Mouse (Mus musculus) liver, embryonic 14.5 days (tissue): ENCODE data around the gene Csf2rb. TPM values are rescaled to one million over a fixed set of nuclear protein-coding genes. Genes with fewer than 3 reads are reported as not detected.
"Not testable (repeated sequence)": the region's sequence is repeated elsewhere in the genome, so short reads cannot be mapped to it uniquely, and the experiment has no call there.

Experiments
- ATAC-seq: fragments of 200-750 bp; cut with Nextera tagmentation; 2 replicates; pipeline ENCODE4 v1.8.0; 2017; ENCODE audit warnings: moderate number of reproducible peaks, mild to moderate bottlenecking, moderate library complexity; ENCODE audit not compliant: insufficient read depth
- DNase-seq, 3 experiments: peaks; one replicate each; pipeline ENCODE4 v3.0.0-alpha.2; 2012 to 2013; ENCODE audit warnings: low read depth in 3 of 3, low spot score in 3 of 3
- H3K27ac ChIP-seq: fragments of 300-500 bp; sonication (generic); 2 replicates; pipeline ENCODE4 v1.5.1; 2014; ENCODE audit warnings: moderate library complexity, mild to moderate bottlenecking, control low read depth, inconsistent platforms
- H3K27me3 ChIP-seq: fragments of 300-500 bp; sonication (generic); 2 replicates; pipeline ENCODE4 v1.6.1; 2014; ENCODE audit warnings: mild to moderate bottlenecking, low read length, moderate library complexity; ENCODE audit not compliant: control insufficient read depth, insufficient read depth
- H3K36me3 ChIP-seq: fragments of 300-500 bp; sonication (generic); replicated peaks from 2 replicates; pipeline ENCODE4 v1.6.1; 2014; ENCODE audit warnings: low read depth; ENCODE audit not compliant: control insufficient read depth, insufficient read depth
- H3K4me1 ChIP-seq, 2 experiments: fragments of 200-500 bp in 1 of 2; fragments of 300-500 bp in 1 of 2; sonication (generic) in 1 of 2; replicated peaks; 2 replicates each; pipeline ENCODE4 v1.6.1; 2012 to 2014; ENCODE audit warnings: antibody characterized with exemption in 1 of 2, inconsistent platforms in 1 of 2, low read length in 1 of 2; ENCODE audit not compliant: control insufficient read depth in 2 of 2, insufficient read depth in 2 of 2
- H3K4me2 ChIP-seq: fragments of 300-500 bp; sonication (generic); 2 replicates; pipeline ENCODE4 v1.6.1; 2014; ENCODE audit warnings: low read depth, mild to moderate bottlenecking, control low read depth, moderate library complexity
- H3K4me3 ChIP-seq, 2 experiments: fragments of 200-500 bp in 1 of 2; fragments of 300-500 bp in 1 of 2; sonication (generic) in 1 of 2; 2 replicates each; pipeline ENCODE4 v1.5.1; 2012 to 2014; ENCODE audit warnings: low read depth in 2 of 2, low read length in 2 of 2, mild to moderate bottlenecking in 2 of 2, control low read depth in 1 of 2, inconsistent platforms in 1 of 2, moderate library complexity in 1 of 2; ENCODE audit not compliant: insufficient read depth in 1 of 2
- H3K9ac ChIP-seq: fragments of 300-500 bp; sonication (generic); replicated peaks from 2 replicates; pipeline ENCODE4 v1.6.1; 2014; ENCODE audit warnings: mild to moderate bottlenecking, control low read depth, moderate library complexity
- H3K9me3 ChIP-seq: fragments of 300-500 bp; sonication (generic); 2 replicates; pipeline ENCODE4 v1.6.1; 2016; ENCODE audit warnings: low read length, mixed read lengths; ENCODE audit not compliant: control insufficient read depth
- CTCF ChIP-seq: IDR thresholded peaks from 2 replicates; pipeline ENCODE4 v1.5.1; 2016; ENCODE audit warnings: antibody characterized with exemption, low read depth, control low read depth
- EP300 ChIP-seq: IDR thresholded peaks from 2 replicates; pipeline ENCODE4 v1.6.1; 2016; ENCODE audit warnings: antibody characterized with exemption, low read depth
- WGBS: fragments of 180-500 bp; shearing (Covaris S2); extraction: QIAGEN DNeasy Blood & Tissue Kit; methylation state at CpG from one replicate; pipeline ENCODE4 v1.1.7; 2014; ENCODE audit not compliant: insufficient replicate concordance; 5-methylcytosine and 5-hydroxymethylcytosine counted together
- polyA plus RNA-seq, 2 experiments: library from polyadenylated mRNA; depleted of rRNA in 1 of 2; stranded (reverse) in 1 of 2; unstranded in 1 of 2; fragments of >200 nt; fragmentation: Nextera tagmentation in 1 of 2; extraction: Ambion mirVana in 1 of 2; gene quantifications; 2 replicates each; pipeline versions ENCODE4 v1.2.1 to v1.2.3; 2012 to 2014

The Csf2rb gene
- polyA plus RNA-seq, 2 experiments, result 4.5 to 5.9 TPM

- no peak overlapping the region for H3K4me3 ChIP-seq
- H3K27ac ChIP-seq, result no peak overlapping the region
- 62% methylated on average over 6 of the region's 6 CpGs for WGBS
- no peaks in the 10 kb centered on the region for H3K9me3 ChIP-seq
- H3K4me1 ChIP-seq, result no peaks in the 10 kb centered on the region; a peak in 1 of 4 replicates
- no peaks in the 10 kb centered on the region for H3K27me3 ChIP-seq
- ATAC-seq (no peak), DNase-seq (no peak)
- H3K9ac ChIP-seq, result no peak overlapping the region
- TF ChIP-seq CTCF, result no peak
- no peak for TF ChIP-seq EP300
- no peak overlapping the region for H3K4me2 ChIP-seq
- no peaks in the 10 kb centered on the region for H3K36me3 ChIP-seq
Measured at GRCm38 (mm10) chr15:78303665-78304233, 21.8 kb upstream of the Csf2rb start.

GRCm38 (mm10) chr15:78305341-78305933 is 20.1 kb upstream of the Csf2rb start, which contains the start of gene Csf2rb2:
Gene Csf2rb2 (minus strand): TSS chr15:78305721.
- Histone ChIP-seq H3K4me2 (no peak within 1 kb of the TSS), H3K4me3 (0 out of 4 replicates have a peak within 1 kb of the TSS, but pooled peaks of 1 of the 2 experiments have one; percentile 0), H3K9ac (no peak within 1 kb of the TSS), H3K27me3 (no peaks in the 10 kb centered on the region), H3K4me1 (no peaks in the 10 kb centered on the region; a peak in 1 of 4 replicates), H3K36me3 (no peaks in the 10 kb centered on the region), H3K27ac (no peak within 1 kb of the TSS), H3K9me3 (no peaks in the 10 kb centered on the region)
- no peak for ATAC-seq
- WGBS, result 27% methylated on average over 10 of the region's 10 CpGs
- no peak for DNase-seq
- TF ChIP-seq EP300 (no peak), CTCF (no peak)

GRCm38 (mm10) chr15:78309865-78310264 is 15.7 kb upstream of the Csf2rb start:
- no peaks in the 10 kb centered on the region for H3K36me3 ChIP-seq
- H3K4me2 ChIP-seq, result no peak overlapping the region
- H3K9me3 ChIP-seq, result no peaks in the 10 kb centered on the region
- TF ChIP-seq CTCF, result no peak
- no peak for TF ChIP-seq EP300
- H3K27ac ChIP-seq, result no peak overlapping the region
- peaks cover 0 to 13% of the 10 kb centered on the region in 2 experiments; a peak in 2 of 4 replicates for H3K4me1 ChIP-seq
- no peak for DNase-seq
- no peaks in the 10 kb centered on the region for H3K27me3 ChIP-seq
- WGBS, result 13% methylated on average over 5 of the region's 5 CpGs
- no peak overlapping the region for H3K9ac ChIP-seq
- no peak for ATAC-seq
- H3K4me3 ChIP-seq, result no peak overlapping the region

GRCm38 (mm10) chr15:78310971-78311370 is 14.6 kb upstream of the Csf2rb start:
- Histone ChIP-seq H3K4me3 (no peak overlapping the region), H3K4me1 (peaks cover 0 to 13% of the 10 kb centered on the region in 2 experiments; a peak in 2 of 4 replicates), H3K9me3 (no peaks in the 10 kb centered on the region), H3K27ac (no peak overlapping the region), H3K36me3 (no peaks in the 10 kb centered on the region), H3K4me2 (no peak overlapping the region), H3K27me3 (no peaks in the 10 kb centered on the region; the same call in 1 of the 2 replicates), H3K9ac (no peak overlapping the region)
- 53% methylated on average over 4 of the region's 4 CpGs for WGBS
- TF ChIP-seq CTCF (no peak), EP300 (no peak)
- ATAC-seq (no peak), DNase-seq (no peak)

- DNase-seq, H3K9ac ChIP-seq, H3K36me3 ChIP-seq, H3K27me3 ChIP-seq, H3K4me2 ChIP-seq, H3K9me3 ChIP-seq, H3K4me3 ChIP-seq: not testable (repeated sequence)
- peaks cover 0 to 14% of the 10 kb centered on the region in 2 experiments; a peak in 2 of 4 replicates for H3K4me1 ChIP-seq
- 16% methylated on average over 4 of the region's 4 CpGs for WGBS
- H3K27ac ChIP-seq, result peak overlapping the region; percentile 33; the same call in 1 of the 2 replicates
- ATAC-seq, result peak; percentile 82
- TF ChIP-seq EP300, result peak; percentile 64
Measured at GRCm38 (mm10) chr15:78312421-78313233, 12.9 kb upstream of the Csf2rb start.

GRCm38 (mm10) chr15:78313659-78314058 is 11.9 kb upstream of the Csf2rb start:
- not testable (repeated sequence) for DNase-seq, H3K9ac ChIP-seq, H3K4me2 ChIP-seq, H3K27ac ChIP-seq, ATAC-seq, H3K36me3 ChIP-seq, H3K9me3 ChIP-seq, H3K27me3 ChIP-seq, H3K4me3 ChIP-seq
- peaks cover 0 to 21% of the 10 kb centered on the region in 2 experiments; a peak in 2 of 4 replicates for H3K4me1 ChIP-seq
- WGBS, result 61% methylated on average over 5 of the region's 5 CpGs
